Mouse (Mus musculus): ENCODE measurements around the gene Pwwp2a. TPM values are rescaled to one million over a fixed set of nuclear protein-coding genes. Genes with fewer than 3 reads are reported as not detected.

Gene Pwwp2a
- 20.0 TPM for polyA plus RNA-seq (2014; fragmentation: Illumina TruSeq; extraction: RNeasy Lipid Tissue Mini Kit (QIAGEN cat#74804); ENCODE audit: low read depth, low replicate concordance)

DNA sequence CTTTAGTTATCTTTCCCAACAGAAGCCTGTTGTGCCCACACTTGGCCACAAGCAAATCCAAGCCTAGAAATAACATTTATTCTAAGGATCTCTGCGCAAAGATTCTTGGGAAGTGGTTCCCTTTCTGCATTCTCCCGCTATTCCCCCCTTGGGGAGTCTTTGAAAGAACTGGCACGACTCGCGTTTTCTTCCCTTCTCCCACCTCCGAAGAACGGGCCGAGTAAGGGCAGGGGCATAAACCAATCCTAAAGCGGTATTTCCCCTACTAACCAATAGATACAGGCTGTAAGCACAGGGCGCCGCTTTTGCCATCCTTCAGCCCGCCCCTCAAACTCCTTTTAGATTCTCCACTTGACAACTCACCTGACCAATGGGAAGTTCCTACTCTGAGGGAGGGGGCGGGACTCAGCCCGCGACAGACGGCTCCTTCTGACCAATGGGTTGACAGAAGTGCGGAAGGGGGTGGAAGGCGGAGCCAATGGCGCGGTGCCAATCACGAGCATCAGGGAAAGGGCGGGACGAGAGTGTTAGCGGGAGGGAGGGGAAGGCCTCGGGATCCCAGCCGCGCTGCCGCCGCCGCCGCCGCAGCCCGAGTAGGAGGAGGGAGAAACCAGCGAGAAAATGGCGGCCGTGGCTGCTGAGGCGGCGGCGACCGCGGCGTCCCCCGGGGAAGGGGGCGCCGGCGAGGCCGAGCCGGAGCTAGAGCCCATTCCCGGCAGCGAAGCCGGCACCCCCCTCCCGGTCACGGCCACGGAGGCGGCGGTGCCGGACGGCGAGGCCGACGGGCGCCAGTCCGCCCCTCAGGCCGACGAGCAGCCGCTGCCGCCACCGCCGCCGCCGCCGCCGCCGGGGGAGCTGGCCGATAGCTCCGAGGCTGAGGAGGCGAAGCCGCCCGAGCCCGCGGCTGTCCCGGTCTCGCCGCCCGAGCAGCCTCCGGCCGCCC, at the start of gene Pwwp2a:
Pwwp2a (plus strand) TSS at position 527 of the 943 bp plus-strand sequence.

DNA sequence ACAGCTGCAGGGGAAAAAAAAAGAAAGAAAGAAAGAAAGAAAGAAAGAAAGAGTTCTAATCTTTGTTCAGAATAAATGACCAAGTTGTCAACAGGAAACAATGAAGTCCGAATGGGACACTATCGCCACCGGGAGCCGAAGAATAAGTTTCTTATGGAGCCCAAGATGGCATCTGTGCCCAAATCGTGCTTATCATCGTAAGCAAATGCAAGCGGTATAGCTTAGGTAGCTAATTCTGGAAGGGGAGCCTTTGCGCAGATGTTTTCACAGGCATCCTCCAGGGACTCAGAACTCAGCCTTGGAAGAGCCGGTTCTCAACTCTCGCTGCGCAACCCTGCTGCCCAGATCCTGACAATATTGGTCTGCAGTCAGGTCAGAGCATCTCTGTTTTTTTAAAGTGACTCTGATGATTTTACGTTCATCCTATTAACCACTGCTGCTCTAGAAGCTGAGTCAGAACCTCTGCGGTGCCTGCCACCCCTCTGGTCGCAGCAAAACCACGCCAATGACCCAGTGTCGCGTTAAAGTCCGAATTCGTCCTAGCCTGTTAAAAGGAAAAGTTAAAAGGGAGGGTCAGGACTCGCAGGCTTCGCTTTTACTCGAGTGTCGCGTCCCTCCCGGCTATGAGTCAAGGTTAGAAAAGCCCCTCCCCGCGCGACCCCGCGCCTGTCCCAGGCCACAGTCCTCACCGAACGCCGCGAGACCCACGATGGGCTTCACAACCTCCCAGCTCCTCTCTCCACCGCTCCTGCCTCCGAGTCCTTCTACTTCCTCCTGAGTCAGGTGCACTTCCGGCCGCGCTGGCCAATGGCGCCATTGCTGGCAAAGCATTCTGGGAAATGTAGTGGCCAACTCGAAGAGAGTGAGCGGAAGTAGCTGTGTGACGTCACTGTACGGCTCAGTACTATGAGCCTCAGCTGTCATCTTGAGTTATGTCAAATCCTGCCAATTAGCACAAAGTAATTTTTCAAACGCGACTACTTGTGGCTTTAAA, 65.7 kb downstream of the Pwwp2a start, which contains the start of gene Ttc1:
Ttc1 (minus strand) TSS at position 776 of the 994 bp plus-strand sequence.

Other genes starting within 250 kb of the Pwwp2a start
- 34.2 TPM for gene Slu7, start 248.3 kb upstream of the Pwwp2a start, polyA plus RNA-seq (2014; fragmentation: Illumina TruSeq; extraction: RNeasy Lipid Tissue Mini Kit (QIAGEN cat#74804); ENCODE audit: low read depth, low replicate concordance)
- 8.6 TPM for gene C1qtnf2, start 207.7 kb upstream of the Pwwp2a start, polyA plus RNA-seq (2014; fragmentation: Illumina TruSeq; extraction: RNeasy Lipid Tissue Mini Kit (QIAGEN cat#74804); ENCODE audit: low read depth, low replicate concordance)
- gene Ccnjl, start 153.2 kb upstream of the Pwwp2a start, polyA plus RNA-seq (2014; fragmentation: Illumina TruSeq; extraction: RNeasy Lipid Tissue Mini Kit (QIAGEN cat#74804); ENCODE audit: low read depth, low replicate concordance) = 2.5 TPM
- 0.43 TPM for gene 4933415A04Rik, start 95.0 kb upstream of the Pwwp2a start, polyA plus RNA-seq (2014; fragmentation: Illumina TruSeq; extraction: RNeasy Lipid Tissue Mini Kit (QIAGEN cat#74804); ENCODE audit: low read depth, low replicate concordance)
- gene Fabp6, start 80.5 kb upstream of the Pwwp2a start, polyA plus RNA-seq (2014; fragmentation: Illumina TruSeq; extraction: RNeasy Lipid Tissue Mini Kit (QIAGEN cat#74804); ENCODE audit: low read depth, low replicate concordance) = not detected
- gene Ttc1, start 66.0 kb downstream of the Pwwp2a start, polyA plus RNA-seq (2014; fragmentation: Illumina TruSeq; extraction: RNeasy Lipid Tissue Mini Kit (QIAGEN cat#74804); ENCODE audit: low read depth, low replicate concordance) = 39.5 TPM
- 1.3 TPM for gene Adra1b, start 219.2 kb downstream of the Pwwp2a start, polyA plus RNA-seq (2014; fragmentation: Illumina TruSeq; extraction: RNeasy Lipid Tissue Mini Kit (QIAGEN cat#74804); ENCODE audit: low read depth, low replicate concordance)

Measured in adipose tissue, adult 10 weeks (tissue).